Mouse (Mus musculus) forebrain, embryonic 11.5 days (tissue): Measurements from ENCODE around the gene Msi2. TPM values are rescaled to one million over a fixed set of nuclear protein-coding genes. Genes with fewer than 3 reads are reported as not detected.
A peak's percentile ranks its signal among the peaks of the same experiment; 100 is the strongest.

ENCODE experiments used
- ATAC-seq: fragments of 200-750 bp; cut with Nextera tagmentation; replicated peaks from 2 replicates; pipeline ENCODE4 v1.8.0; 2017; ENCODE audit warnings: moderate TSS enrichment; ENCODE audit not compliant: low FRiP score
- DNase-seq: peaks from one replicate; pipeline ENCODE4 v3.0.0-alpha.2; 2017; ENCODE audit warnings: low spot score
- H3K27ac ChIP-seq: fragments of 300-500 bp; sonication (generic); 2 replicates; pipeline ENCODE4 v1.5.1; 2014; ENCODE audit warnings: low read depth, low read length
- H3K27me3 ChIP-seq: fragments of 300-500 bp; sonication (generic); 2 replicates; pipeline ENCODE4 v1.6.1; 2014; ENCODE audit warnings: mild to moderate bottlenecking, low read length, mixed read lengths; ENCODE audit not compliant: control insufficient read depth, insufficient read depth
- H3K36me3 ChIP-seq: fragments of 300-500 bp; sonication (generic); 2 replicates; pipeline ENCODE4 v1.6.1; 2014; ENCODE audit warnings: mild to moderate bottlenecking, low read length, moderate library complexity, mixed read lengths; ENCODE audit not compliant: control insufficient read depth, insufficient read depth
- H3K4me1 ChIP-seq: fragments of 300-500 bp; sonication (generic); replicated peaks from 2 replicates; pipeline ENCODE4 v1.6.1; 2014; ENCODE audit warnings: low read length, mixed read lengths; ENCODE audit not compliant: control insufficient read depth, insufficient read depth
- H3K4me2 ChIP-seq: fragments of 300-500 bp; sonication (generic); 2 replicates; pipeline ENCODE4 v1.6.1; 2014; ENCODE audit warnings: low read depth, mild to moderate bottlenecking, low read length, moderate library complexity, mixed read lengths; ENCODE audit not compliant: severe bottlenecking
- H3K4me3 ChIP-seq: fragments of 300-500 bp; sonication (generic); 2 replicates; pipeline ENCODE4 v1.5.1; 2014; ENCODE audit warnings: low read depth, low read length
- H3K9ac ChIP-seq: fragments of 300-500 bp; sonication (generic); 2 replicates; pipeline ENCODE4 v1.6.1; 2014; ENCODE audit warnings: low read length
- H3K9me3 ChIP-seq: fragments of 300-500 bp; sonication (generic); 2 replicates; pipeline ENCODE4 v1.6.1; 2016; ENCODE audit warnings: low read length, mixed read lengths; ENCODE audit not compliant: control insufficient read depth
- WGBS: fragments of 180-500 bp; shearing (Covaris S2); extraction: QIAGEN DNeasy Blood & Tissue Kit; methylation state at CpG from one replicate; pipeline ENCODE4 v1.1.7; 2014; 5-methylcytosine and 5-hydroxymethylcytosine counted together
- microRNA-seq: library from miRNA; unstranded; fragments of <30 nt; microRNA quantifications from one replicate; pipeline ENCODE4, GENCODE M21; 2016; ENCODE audit not compliant: insufficient number of aligned reads
- polyA plus RNA-seq: library from polyadenylated mRNA; unstranded; fragments of >200 nt; fragmentation: Nextera tagmentation; extraction: Ambion mirVana; gene quantifications from 2 replicates; pipeline ENCODE4 v1.2.1, GENCODE M21; 2014

The Msi2 gene
- polyA plus RNA-seq, 1 experiment from 2014 or later: 26.2 TPM

DNA sequence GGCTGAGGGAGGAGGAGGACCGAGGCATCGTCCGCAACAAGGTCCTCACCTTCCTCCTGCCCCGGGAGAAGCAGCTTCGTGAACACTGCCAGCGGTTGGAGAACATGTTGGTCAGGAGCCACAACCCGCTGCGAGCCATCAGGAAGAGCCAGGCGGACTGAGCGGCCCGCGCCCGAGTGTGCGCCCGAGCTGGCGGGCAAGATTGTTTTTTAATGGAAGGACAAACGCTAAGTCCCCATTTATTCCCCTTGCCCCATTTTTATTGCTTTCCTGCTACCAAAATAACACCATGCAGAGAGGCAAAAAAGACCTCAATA, 424.0 kb downstream of the Msi2 start:
- ATAC-seq (no peak), DNase-seq (no peak)
- Histone ChIP-seq H3K9ac (peak overlapping the region; percentile 53), H3K4me1 (peaks cover 2% of the 10 kb centered on the region; the same call in 1 of the 2 replicates), H3K9me3 (no peaks in the 10 kb centered on the region), H3K36me3 (no peaks in the 10 kb centered on the region), H3K4me2 (peak overlapping the region; percentile 38; the same call in 1 of the 2 replicates), H3K27me3 (no peaks in the 10 kb centered on the region), H3K27ac (no peak overlapping the region), H3K4me3 (peak overlapping the region; percentile 9; the same call in 1 of the 2 replicates)
- WGBS: 28% methylated on average over 17 of the region's 17 CpGs

DNA sequence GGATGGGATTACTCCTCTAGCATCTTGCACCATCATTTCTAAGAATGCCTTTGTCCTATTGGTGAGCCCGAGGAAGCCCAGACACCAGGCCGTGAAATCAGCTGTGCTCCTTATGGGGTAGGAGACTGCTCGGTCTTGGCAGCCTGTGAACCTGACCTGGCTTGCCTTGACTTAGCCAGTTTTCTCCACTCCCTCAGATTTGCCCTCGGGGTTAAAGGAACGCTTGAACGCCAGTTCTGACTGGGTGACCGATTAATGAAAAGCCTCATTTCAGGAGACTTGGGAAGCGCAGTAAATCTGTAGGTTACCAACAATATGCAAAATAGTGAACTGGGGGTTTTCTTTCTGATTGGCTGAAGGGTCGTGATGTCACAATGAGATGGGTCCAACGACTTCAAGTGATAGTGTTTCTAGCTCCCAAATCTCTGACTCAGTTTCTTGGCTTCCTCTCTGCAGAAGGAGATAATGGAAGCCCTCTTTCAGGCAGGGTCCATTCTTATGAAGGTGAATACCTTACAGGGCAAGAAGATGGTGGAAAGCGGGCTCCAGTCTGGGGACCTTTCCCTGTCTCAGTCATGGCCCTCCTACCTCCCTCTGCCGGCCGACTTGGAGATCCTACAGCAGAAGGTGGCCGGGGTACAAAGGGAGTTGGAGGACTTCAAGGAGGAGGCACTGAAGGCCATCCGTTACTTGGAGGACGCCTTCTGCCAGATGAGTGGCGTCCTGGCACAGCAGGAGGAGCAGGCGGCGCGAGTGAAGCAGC, 424.5 kb downstream of the Msi2 start, which contains the start of gene Ccdc182:
Ccdc182 (plus strand) TSS at position 428 of the 763 bp plus-strand sequence.
- no peak for ATAC-seq
- H3K36me3 ChIP-seq: no peaks in the 10 kb centered on the region
- peak within 1 kb of the TSS; percentile 53 for H3K9ac ChIP-seq
- peak within 1 kb of the TSS; percentile 38; the same call in 1 of the 2 replicates for H3K4me2 ChIP-seq
- no peaks in the 10 kb centered on the region for H3K27me3 ChIP-seq
- H3K27ac ChIP-seq: no peak within 1 kb of the TSS
- WGBS: 27% methylated on average over 20 of the region's 20 CpGs
- H3K9me3 ChIP-seq: no peaks in the 10 kb centered on the region
- H3K4me1 ChIP-seq: peaks cover 4% of the 10 kb centered on the region; the same call in 1 of the 2 replicates
- H3K4me3 ChIP-seq: peak within 1 kb of the TSS; percentile 9; the same call in 1 of the 2 replicates
- DNase-seq: no peak

DNA sequence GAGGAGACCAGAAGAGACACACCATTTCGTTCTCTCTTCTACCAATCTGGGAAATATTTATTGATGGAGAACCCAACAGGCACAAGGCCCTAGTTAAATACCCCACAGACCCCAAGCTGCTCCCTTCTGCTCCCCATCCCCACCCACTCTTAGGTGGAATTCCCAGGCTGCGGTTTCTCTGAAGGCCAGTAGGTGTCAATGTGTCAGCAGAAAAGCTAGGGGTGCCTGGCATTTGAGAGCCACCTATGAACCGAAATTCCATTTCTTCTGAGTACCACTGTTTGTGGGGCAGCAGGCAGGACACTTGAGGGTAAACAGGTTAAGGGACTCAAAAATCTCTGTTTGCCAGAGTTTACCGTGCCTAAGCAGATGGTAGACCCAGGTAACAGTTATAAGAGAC, 426.6 kb downstream of the Msi2 start:
- Histone ChIP-seq H3K36me3 (no peaks in the 10 kb centered on the region), H3K27me3 (no peaks in the 10 kb centered on the region), H3K4me2 (no peak overlapping the region), H3K9me3 (no peaks in the 10 kb centered on the region), H3K4me1 (peaks cover 6% of the 10 kb centered on the region; the same call in 1 of the 2 replicates), H3K27ac (no peak overlapping the region), H3K9ac (no peak overlapping the region), H3K4me3 (no peak overlapping the region)
- DNase-seq: no peak
- ATAC-seq: no peak
- 30% methylated on average over 4 of the region's 4 CpGs for WGBS

DNA sequence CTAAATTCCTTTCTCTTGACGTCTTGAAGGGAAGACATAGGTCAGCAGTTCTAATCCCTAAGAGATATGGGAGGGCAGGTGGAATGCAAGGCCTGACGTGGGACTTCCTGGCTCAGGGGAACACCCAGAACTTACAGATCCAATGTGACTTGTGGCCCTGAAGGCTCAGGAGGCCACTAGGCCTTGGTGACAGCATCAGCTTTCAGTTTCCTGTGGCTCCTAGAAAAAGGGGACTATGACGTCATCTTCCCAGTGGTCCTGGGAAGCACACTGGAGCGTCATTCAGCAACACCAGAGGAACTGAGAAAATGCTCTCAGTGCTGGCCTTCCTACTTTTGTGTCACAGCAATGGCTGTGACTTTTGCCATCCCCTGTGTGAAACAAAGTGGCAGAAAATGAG, 427.1 kb downstream of the Msi2 start:
- H3K4me2 ChIP-seq: no peak overlapping the region
- DNase-seq (no peak), ATAC-seq (no peak)
- H3K36me3 ChIP-seq: no peaks in the 10 kb centered on the region
- no peak overlapping the region for H3K4me3 ChIP-seq
- no peaks in the 10 kb centered on the region for H3K27me3 ChIP-seq
- no peak overlapping the region for H3K27ac ChIP-seq
- peaks cover 6% of the 10 kb centered on the region; the same call in 1 of the 2 replicates for H3K4me1 ChIP-seq
- H3K9ac ChIP-seq: no peak overlapping the region
- 69% methylated on average over 4 of the region's 4 CpGs for WGBS
- no peaks in the 10 kb centered on the region for H3K9me3 ChIP-seq

Small RNA genes within 50 kb of the gene (microRNA-seq; reads per million reads assigned to microRNA genes)
- not detected for gene Mir378b

Other genes with a start within 250 kb of the Msi2 start
- gene Akap1, start 146.1 kb upstream of the Msi2 start, polyA plus RNA-seq: 15.5 and 16.1 TPM in 2 replicates
- 63.5 and 67.0 TPM in 2 replicates for gene Scpep1, start 237.0 kb upstream of the Msi2 start, polyA plus RNA-seq
- not detected in 2 replicates for gene Elobl, start 248.4 kb upstream of the Msi2 start, polyA plus RNA-seq